16 mouse cellular contexts compared by ENCODE assay signal in the genomic region with DNA sequence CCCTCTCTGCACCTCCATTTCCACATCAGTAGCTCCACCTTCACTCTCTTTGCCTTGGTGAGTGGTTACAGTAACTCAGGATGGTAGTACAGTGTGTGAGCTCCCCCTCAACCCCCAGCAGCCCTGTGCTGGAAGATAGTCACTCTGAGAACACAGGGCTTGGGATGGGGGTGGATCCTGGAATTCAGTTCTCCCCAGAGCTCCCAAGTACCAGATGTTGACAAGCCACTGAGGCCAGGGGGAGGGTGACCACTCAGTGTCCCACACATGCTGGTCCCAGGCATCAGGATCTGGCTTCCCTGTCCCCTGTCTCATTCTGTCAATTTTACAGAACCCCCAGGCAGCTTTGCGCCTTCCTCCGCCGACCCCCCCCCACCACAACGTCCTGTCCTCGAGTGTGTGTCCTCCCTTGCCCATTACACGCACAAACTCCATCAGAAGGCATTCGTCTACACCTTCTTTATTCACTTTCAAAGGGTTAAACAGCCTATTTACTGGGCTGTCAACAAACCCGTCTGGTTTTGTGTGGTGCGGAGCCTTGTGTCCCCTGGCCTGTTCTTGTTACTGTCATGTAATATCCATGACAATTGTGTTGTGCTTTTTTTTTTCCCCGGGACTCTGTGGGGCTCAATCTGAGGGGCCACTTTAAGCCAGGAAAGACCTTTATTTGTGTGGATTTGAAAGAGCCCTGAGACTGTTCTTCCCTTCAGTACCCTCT.
DNase-seq lines count a peak whose midpoint lies in the region; ATAC-seq and TF ChIP-seq lines count a peak whose summit lies in the region.
"Had no signal": no experiment of that assay in that cellular context is flagged by ENCODE, and none has a peak within 500 bp of the region (broad histone marks: within the 10 kb centered on the region; RNA-seq: fewer than 3 reads in every experiment).

No protein-coding gene starts in this region.

- WGBS in heart, adult 2 months, result 71% methylated on average over 10 of the region's 10 CpGs
- 18% methylated on average over 10 of the region's 10 CpGs for whole genome bisulfite sequencing in embryonic facial prominence, embryonic 10.5 days
- 11% methylated on average over 10 of the region's 10 CpGs for WGBS in hindbrain, embryonic 12.5 days
- WGBS in neural tube, embryonic 11.5 days, result 7% methylated on average over 10 of the region's 10 CpGs

- no peaks in the 10 kb centered on the region for H3K27me3 ChIP-seq in heart, adult 2 months (ENCODE audit: control insufficient read depth, insufficient read depth, low read length)
- H3K27me3 ChIP-seq in embryonic facial prominence, embryonic 10.5 days (replicated peaks; ENCODE audit: low read depth, poor library complexity, severe bottlenecking), result peaks cover 93% of the 10 kb centered on the region
- no peaks in the 10 kb centered on the region for H3K27me3 ChIP-seq in hindbrain, embryonic 12.5 days
- no peaks in the 10 kb centered on the region for H3K27me3 ChIP-seq in neural tube, embryonic 11.5 days (ENCODE audit: control insufficient read depth, insufficient read depth, low read length)
- H3K27me3 ChIP-seq: Patski had no signal

- intact Hi-C loops in heart, adult 2 months (cut with DNase I), result no loop called here

- no peak for TF ChIP-seq CTCF in heart, adult 2 months (IDR thresholded peaks at IDR 0.05)

- H3K27ac ChIP-seq in heart, adult 2 months, result no peak overlapping the region
- H3K27ac ChIP-seq in embryonic facial prominence, embryonic 10.5 days (replicated peaks), result peak overlapping the region; percentile 65
- H3K27ac ChIP-seq in hindbrain, embryonic 12.5 days, result peak overlapping the region; percentile 82
- peak overlapping the region; percentile 76 for H3K27ac ChIP-seq in neural tube, embryonic 11.5 days (ENCODE audit: low read depth, low read length)
- H3K27ac ChIP-seq: kidney, postnatal 0 days; limb, embryonic 13.5 days had no signal

- H3K36me3 ChIP-seq in heart, adult 2 months (ENCODE audit: control insufficient read depth, insufficient read depth, low read length), result no peaks in the 10 kb centered on the region
- no peaks in the 10 kb centered on the region for H3K36me3 ChIP-seq in embryonic facial prominence, embryonic 10.5 days (replicated peaks)
- H3K36me3 ChIP-seq in hindbrain, embryonic 12.5 days, result no peaks in the 10 kb centered on the region
- H3K36me3 ChIP-seq in neural tube, embryonic 11.5 days (ENCODE audit: control insufficient read depth, insufficient read depth, low read length), result no peaks in the 10 kb centered on the region
- H3K36me3 ChIP-seq: limb, embryonic 13.5 days had no signal

- DNase-seq in heart, adult 11 months, result peak; percentile 77
- DNase-seq in heart, adult 2 months, result no peak
- DNase-seq in embryonic facial prominence, embryonic 10.5 days (ENCODE audit: low spot score), result peak; percentile 21
- DNase-seq in neural tube, embryonic 11.5 days (ENCODE audit: low spot score), result no peak
- no peak for DNase-seq in cerebellum, postnatal 14 days
- DNase-seq in layer of hippocampus, adult 18-20 months (ENCODE audit: low spot score in 2 of 2), result no peak
- DNase-seq: cerebellum, postnatal 25 days; layer of hippocampus, adult 9-11 months; liver, postnatal 0 days; lung, postnatal 4 days had no signal

- TF ChIP-seq POLR2A in heart, adult 2 months (IDR thresholded peaks at IDR 0.05; ENCODE audit: insufficient read depth, low read depth, low read length), result no peak

- H3K9ac ChIP-seq in heart, adult 2 months (ENCODE audit: low read depth, low read length), result no peak overlapping the region
- H3K9ac ChIP-seq in hindbrain, embryonic 12.5 days, result 0 out of 2 replicates have a peak overlapping the region, but pooled peaks have one; percentile 32
- H3K9ac ChIP-seq in neural tube, embryonic 11.5 days (ENCODE audit: low read length), result no peak overlapping the region
- H3K9ac ChIP-seq: limb, embryonic 13.5 days; liver, postnatal 0 days had no signal

- no peak for TF ChIP-seq EP300 in heart, adult 2 months (IDR thresholded peaks at IDR 0.05; ENCODE audit: insufficient read depth, low read depth, low read length)

- no peak overlapping the region for H3K4me3 ChIP-seq in heart, adult 2 months
- H3K4me3 ChIP-seq in embryonic facial prominence, embryonic 10.5 days, result peak overlapping the region; percentile 29
- H3K4me3 ChIP-seq in hindbrain, embryonic 12.5 days, result no peak overlapping the region
- H3K4me3 ChIP-seq in neural tube, embryonic 11.5 days (ENCODE audit: low read depth, low read length), result no peak overlapping the region
- H3K4me3 ChIP-seq: limb, embryonic 13.5 days had no signal

- peak; percentile 17; the same call in 1 of the 2 replicates for ATAC-seq in hindbrain, embryonic 12.5 days (ENCODE audit: low FRiP score)
- ATAC-seq in neural tube, embryonic 11.5 days (ENCODE audit: insufficient read depth, low FRiP score, low TSS enrichment), result peak; percentile 43; the same call in 1 of the 2 replicates
- no peak for ATAC-seq in activated CD4-positive, CD25-positive, alpha-beta regulatory T cell, adult 4 months
- ATAC-seq: intestine, embryonic 16.5 days; liver, postnatal 0 days; Patski had no signal

- H3K4me1 ChIP-seq in heart, adult 2 months (ENCODE audit: control insufficient read depth, insufficient read depth, low read length), result peaks cover 1% of the 10 kb centered on the region; the same call in 1 of the 2 replicates
- peaks cover 59% of the 10 kb centered on the region for H3K4me1 ChIP-seq in embryonic facial prominence, embryonic 10.5 days
- H3K4me1 ChIP-seq in hindbrain, embryonic 12.5 days, result peaks cover 65% of the 10 kb centered on the region
- H3K4me1 ChIP-seq in neural tube, embryonic 11.5 days (ENCODE audit: control insufficient read depth, insufficient read depth, low read length), result peaks cover 32% of the 10 kb centered on the region

- H3K79me2 ChIP-seq in heart, adult 2 months (replicated peaks; ENCODE audit: control insufficient read depth, insufficient read depth, low read length), result no peaks in the 10 kb centered on the region

- peak overlapping the region; percentile 32 for H3K4me2 ChIP-seq in hindbrain, embryonic 12.5 days (replicated peaks)
- peak overlapping the region; percentile 10; the same call in 1 of the 2 replicates for H3K4me2 ChIP-seq in neural tube, embryonic 11.5 days (ENCODE audit: low read depth)
- H3K4me2 ChIP-seq: limb, embryonic 13.5 days had no signal

- peaks cover 9% of the 10 kb centered on the region; the same call in 1 of the 2 replicates for H3K9me3 ChIP-seq in embryonic facial prominence, embryonic 10.5 days
- 0 out of 2 replicates have a peak, but pooled peaks cover 6% of the 10 kb centered on the region for H3K9me3 ChIP-seq in hindbrain, embryonic 12.5 days (replicated peaks)
- H3K9me3 ChIP-seq in neural tube, embryonic 11.5 days (ENCODE audit: control insufficient read depth, low read length), result no peaks in the 10 kb centered on the region; the same call in 1 of the 2 replicates

Comparison
In these comparisons a context has a peak if more than half of its experiments do, and no peak if none do; other contexts are left out.
1. DNase-seq: peak in heart, adult 11 months (single experiment) and embryonic facial prominence, embryonic 10.5 days (single experiment); none in heart, adult 2 months (0 of 2), neural tube, embryonic 11.5 days (single experiment), cerebellum, postnatal 14 days (0 of 2) and layer of hippocampus, adult 18-20 months (0 of 2).